Mouse (Mus musculus): Measurements from ENCODE around the gene Tgm2. TPM values are rescaled to one million over a fixed set of nuclear protein-coding genes. Genes with fewer than 3 reads are reported as not detected.

Gene Tgm2
- polyA plus RNA-seq, 1 experiment, result 285 TPM

GRCm38 (mm10) chr2:158136205-158136604, 10.0 kb downstream of the Tgm2 start:
- no peak overlapping the region for H3K4me3 ChIP-seq (replicated peaks; ENCODE audit: extremely low read depth, low read depth, low read length)
- peak; percentile 53 for DNase-seq
- H3K4me1 ChIP-seq (ENCODE audit: control insufficient read depth, insufficient read depth, low read length), result peaks cover 33% of the 10 kb centered on the region
- 24% methylated on average over 7 of the region's 7 CpGs for WGBS
- TF ChIP-seq CTCF (IDR thresholded peaks at IDR 0.05; ENCODE audit: insufficient read depth, low read length) (no peak), POLR2A (IDR thresholded peaks at IDR 0.05; ENCODE audit: borderline replicate concordance, extremely low read depth, low read depth, low read length) (no peak)

GRCm38 (mm10) chr2:158133050-158133449, 13.2 kb downstream of the Tgm2 start:
- peaks cover 17% of the 10 kb centered on the region for H3K4me1 ChIP-seq (ENCODE audit: control insufficient read depth, insufficient read depth, low read length)
- H3K4me3 ChIP-seq (replicated peaks; ENCODE audit: extremely low read depth, low read depth, low read length), result no peak overlapping the region
- WGBS, result 73% methylated on average over 6 of the region's 6 CpGs

GRCm38 (mm10) chr2:158132320-158132719, 13.9 kb downstream of the Tgm2 start:
- TF ChIP-seq CTCF (IDR thresholded peaks at IDR 0.05; ENCODE audit: insufficient read depth, low read length), result no peak
- no peak for TF ChIP-seq POLR2A (IDR thresholded peaks at IDR 0.05; ENCODE audit: borderline replicate concordance, extremely low read depth, low read depth, low read length)
- no peak overlapping the region for H3K4me3 ChIP-seq (replicated peaks; ENCODE audit: extremely low read depth, low read depth, low read length)
- no peak for DNase-seq
- WGBS, result 79% methylated on average over 10 of the region's 10 CpGs
- peaks cover 14% of the 10 kb centered on the region for H3K4me1 ChIP-seq (ENCODE audit: control insufficient read depth, insufficient read depth, low read length)

More at GRCm38 (mm10) chr2:158133050-158133449, 13.2 kb downstream of the Tgm2 start:
- no peak for DNase-seq
- no peak for TF ChIP-seq POLR2A (IDR thresholded peaks at IDR 0.05; ENCODE audit: borderline replicate concordance, extremely low read depth, low read depth, low read length)
- no peak for TF ChIP-seq CTCF (IDR thresholded peaks at IDR 0.05; ENCODE audit: insufficient read depth, low read length)

GRCm38 (mm10) chr2:158131197-158131835, 14.9 kb downstream of the Tgm2 start:
- 89% methylated on average over 13 of the region's 13 CpGs for WGBS
- TF ChIP-seq CTCF (IDR thresholded peaks at IDR 0.05; ENCODE audit: insufficient read depth, low read length) (no peak), POLR2A (IDR thresholded peaks at IDR 0.05; ENCODE audit: borderline replicate concordance, extremely low read depth, low read depth, low read length) (no peak)
- no peak overlapping the region for H3K4me3 ChIP-seq (replicated peaks; ENCODE audit: extremely low read depth, low read depth, low read length)
- H3K4me1 ChIP-seq (ENCODE audit: control insufficient read depth, insufficient read depth, low read length), result peaks cover 14% of the 10 kb centered on the region
- no peak for DNase-seq

GRCm38 (mm10) chr2:158130391-158130986, 15.7 kb downstream of the Tgm2 start:
- DNase-seq, result peak; percentile 62
- H3K4me1 ChIP-seq (ENCODE audit: control insufficient read depth, insufficient read depth, low read length), result peaks cover 8% of the 10 kb centered on the region
- WGBS, result 40% methylated on average over 5 of the region's 5 CpGs
- TF ChIP-seq POLR2A (IDR thresholded peaks at IDR 0.05; ENCODE audit: borderline replicate concordance, extremely low read depth, low read depth, low read length) (no peak), CTCF (IDR thresholded peaks at IDR 0.05; ENCODE audit: insufficient read depth, low read length) (no peak)
- H3K4me3 ChIP-seq (replicated peaks; ENCODE audit: extremely low read depth, low read depth, low read length), result no peak overlapping the region

- Histone ChIP-seq H3K4me3 (replicated peaks; ENCODE audit: extremely low read depth, low read depth, low read length) (no peak overlapping the region), H3K4me1 (ENCODE audit: control insufficient read depth, insufficient read depth, low read length) (peaks cover 6% of the 10 kb centered on the region)
- no peak for DNase-seq
- no peak for TF ChIP-seq CTCF (IDR thresholded peaks at IDR 0.05; ENCODE audit: insufficient read depth, low read length)
- TF ChIP-seq POLR2A (IDR thresholded peaks at IDR 0.05; ENCODE audit: borderline replicate concordance, extremely low read depth, low read depth, low read length), result no peak
- WGBS, result 83% methylated on average over 16 of the region's 16 CpGs
These were observed 16.8 kb downstream of the Tgm2 start for GRCm38 (mm10) chr2:158129291-158130002.

GRCm38 (mm10) chr2:158128461-158129130, 17.6 kb downstream of the Tgm2 start:
- Histone ChIP-seq H3K4me1 (ENCODE audit: control insufficient read depth, insufficient read depth, low read length) (peaks cover 6% of the 10 kb centered on the region), H3K4me3 (replicated peaks; ENCODE audit: extremely low read depth, low read depth, low read length) (no peak overlapping the region)
- no peak for TF ChIP-seq CTCF (IDR thresholded peaks at IDR 0.05; ENCODE audit: insufficient read depth, low read length)
- no peak for TF ChIP-seq POLR2A (IDR thresholded peaks at IDR 0.05; ENCODE audit: borderline replicate concordance, extremely low read depth, low read depth, low read length)
- WGBS, result 70% methylated on average over 8 of the region's 8 CpGs
- no peak for DNase-seq

GRCm38 (mm10) chr2:158127872-158128271, 18.4 kb downstream of the Tgm2 start:
- 71% methylated on average over 7 of the region's 7 CpGs for WGBS
- no peak for DNase-seq
- no peak for TF ChIP-seq POLR2A (IDR thresholded peaks at IDR 0.05; ENCODE audit: borderline replicate concordance, extremely low read depth, low read depth, low read length)
- Histone ChIP-seq H3K4me3 (replicated peaks; ENCODE audit: extremely low read depth, low read depth, low read length) (no peak overlapping the region), H3K4me1 (ENCODE audit: control insufficient read depth, insufficient read depth, low read length) (peaks cover 9% of the 10 kb centered on the region)

- H3K4me1 ChIP-seq (ENCODE audit: control insufficient read depth, insufficient read depth, low read length), result peaks cover 16% of the 10 kb centered on the region
- DNase-seq, result no peak
- TF ChIP-seq POLR2A (IDR thresholded peaks at IDR 0.05; ENCODE audit: borderline replicate concordance, extremely low read depth, low read depth, low read length) (no peak), CTCF (IDR thresholded peaks at IDR 0.05; ENCODE audit: insufficient read depth, low read length) (no peak)
- H3K4me3 ChIP-seq (replicated peaks; ENCODE audit: extremely low read depth, low read depth, low read length), result no peak overlapping the region
- WGBS, result 89% methylated on average over 6 of the region's 6 CpGs
These were observed 19.0 kb downstream of the Tgm2 start for GRCm38 (mm10) chr2:158127245-158127644.

Data from lung, adult 2 months (tissue).